Mouse (Mus musculus) kidney, embryonic 14.5 days (tissue): Measurements from ENCODE around the gene Stil. TPM values are rescaled to one million over a fixed set of nuclear protein-coding genes. Genes with fewer than 3 reads are reported as not detected.

Experiments used
- ATAC-seq: fragments of 200-750 bp; cut with Nextera tagmentation; 2 replicates; pipeline ENCODE4 v1.8.0; 2017; ENCODE audit warnings: moderate number of reproducible peaks, mild to moderate bottlenecking, moderate TSS enrichment, moderate library complexity; ENCODE audit not compliant: low FRiP score, low TSS enrichment
- H3K27ac ChIP-seq: fragments of 300-500 bp; sonication (generic); 2 replicates; pipeline ENCODE4 v1.5.1; 2014; ENCODE audit warnings: low read depth, mild to moderate bottlenecking, low read length, moderate library complexity, mixed read lengths
- H3K27me3 ChIP-seq: fragments of 300-500 bp; sonication (generic); 2 replicates; pipeline ENCODE4 v1.6.1; 2014; ENCODE audit warnings: mild to moderate bottlenecking, low read length; ENCODE audit not compliant: control insufficient read depth, insufficient read depth
- H3K36me3 ChIP-seq: fragments of 300-500 bp; sonication (generic); 2 replicates; pipeline ENCODE4 v1.6.1; 2014; ENCODE audit warnings: low read length, mixed read lengths; ENCODE audit not compliant: control insufficient read depth, insufficient read depth
- H3K4me1 ChIP-seq: fragments of 300-500 bp; sonication (generic); 2 replicates; pipeline ENCODE4 v1.6.1; 2014; ENCODE audit warnings: low read length, mixed read lengths; ENCODE audit not compliant: control insufficient read depth, insufficient read depth
- H3K4me2 ChIP-seq: fragments of 300-500 bp; sonication (generic); replicated peaks from 2 replicates; pipeline ENCODE4 v1.6.1; 2014; ENCODE audit warnings: low read depth, mild to moderate bottlenecking, low read length
- H3K4me3 ChIP-seq: fragments of 300-500 bp; sonication (generic); 2 replicates; pipeline ENCODE4 v1.5.1; 2014; ENCODE audit warnings: mild to moderate bottlenecking, low read length
- H3K9ac ChIP-seq: fragments of 300-500 bp; sonication (generic); 2 replicates; pipeline ENCODE4 v1.6.1; 2014; ENCODE audit warnings: low read depth, mild to moderate bottlenecking, low read length, moderate library complexity
- H3K9me3 ChIP-seq: fragments of 300-500 bp; sonication (generic); 2 replicates; pipeline ENCODE4 v1.6.1; 2016; ENCODE audit warnings: low read length; ENCODE audit not compliant: control insufficient read depth
- WGBS: fragments of 180-500 bp; shearing (Covaris S2); extraction: QIAGEN DNeasy Blood & Tissue Kit; methylation state at CpG from one replicate; pipeline ENCODE4 v1.1.7; 2014; 5-methylcytosine and 5-hydroxymethylcytosine counted together
- polyA plus RNA-seq: library from polyadenylated mRNA; unstranded; fragments of >200 nt; fragmentation: Nextera tagmentation; extraction: Ambion mirVana; gene quantifications from 2 replicates; pipeline ENCODE4 v1.2.1, GENCODE M21; 2014

The Stil gene
- polyA plus RNA-seq, 1 experiment from 2014 or later: 19.9 TPM

GRCm38 (mm10) chr4:114982619-114983018 is 17.3 kb upstream of the Stil start:
- Histone ChIP-seq H3K27me3 (no peaks in the 10 kb centered on the region), H3K4me1 (peaks cover 8% of the 10 kb centered on the region; the same call in 1 of the 2 replicates), H3K4me2 (no peak overlapping the region), H3K9me3 (no peaks in the 10 kb centered on the region), H3K4me3 (no peak overlapping the region), H3K9ac (no peak overlapping the region), H3K36me3 (no peaks in the 10 kb centered on the region), H3K27ac (no peak overlapping the region)
- no peak for ATAC-seq
- 80% methylated on average over 1 of the region's 1 CpGs for WGBS

GRCm38 (mm10) chr4:114983020-114983419 is 16.9 kb upstream of the Stil start:
- Histone ChIP-seq H3K4me3 (no peak overlapping the region), H3K9ac (no peak overlapping the region), H3K4me2 (no peak overlapping the region), H3K9me3 (no peaks in the 10 kb centered on the region), H3K27me3 (no peaks in the 10 kb centered on the region), H3K36me3 (no peaks in the 10 kb centered on the region), H3K4me1 (peaks cover 10% of the 10 kb centered on the region; the same call in 1 of the 2 replicates), H3K27ac (no peak overlapping the region)
- WGBS: 87% methylated on average over 1 of the region's 1 CpGs
- no peak for ATAC-seq

- H3K4me2 ChIP-seq: peak overlapping the region; percentile 57
- peak overlapping the region; percentile 83 for H3K9ac ChIP-seq
- no peaks in the 10 kb centered on the region for H3K27me3 ChIP-seq
- 1% methylated on average over 8 of the region's 8 CpGs for WGBS
- no peaks in the 10 kb centered on the region for H3K9me3 ChIP-seq
- H3K4me1 ChIP-seq: peaks cover 10% of the 10 kb centered on the region; the same call in 1 of the 2 replicates
- ATAC-seq: peak; percentile 55
- H3K4me3 ChIP-seq: peak overlapping the region; percentile 69
- peak overlapping the region; percentile 98 for H3K27ac ChIP-seq
- no peaks in the 10 kb centered on the region for H3K36me3 ChIP-seq
Measured at GRCm38 (mm10) chr4:114986211-114986590, 13.8 kb upstream of the Stil start.

- under 1% methylated on average over 78 of the region's 93 CpGs for WGBS
- Histone ChIP-seq H3K27ac (peak within 1 kb of the TSS; percentile 98), H3K27me3 (no peaks in the 10 kb centered on the region), H3K4me3 (peak within 1 kb of the TSS; percentile 69), H3K9ac (peak within 1 kb of the TSS; percentile 83), H3K36me3 (no peaks in the 10 kb centered on the region), H3K4me1 (peaks cover 10% of the 10 kb centered on the region; the same call in 1 of the 2 replicates), H3K9me3 (no peaks in the 10 kb centered on the region), H3K4me2 (peak within 1 kb of the TSS; percentile 57)
- ATAC-seq: peak; percentile 97
Measured at GRCm38 (mm10) chr4:114986591-114987432, 13.1 kb upstream of the Stil start, which contains the start of gene Cmpk1. Gene Cmpk1, minus strand, starts transcription at chr4:114987241.

GRCm38 (mm10) chr4:114994218-114994617 is 5.7 kb upstream of the Stil start:
- Histone ChIP-seq H3K36me3 (no peaks in the 10 kb centered on the region), H3K27ac (no peak overlapping the region), H3K4me1 (no peaks in the 10 kb centered on the region), H3K4me3 (no peak overlapping the region), H3K4me2 (no peak overlapping the region), H3K27me3 (no peaks in the 10 kb centered on the region), H3K9ac (no peak overlapping the region), H3K9me3 (no peaks in the 10 kb centered on the region; the same call in 1 of the 2 replicates)
- 95% methylated on average over 3 of the region's 3 CpGs for WGBS
- ATAC-seq: no peak

GRCm38 (mm10) chr4:114997051-114997450 is 2.9 kb upstream of the Stil start:
- no peaks in the 10 kb centered on the region; the same call in 1 of the 2 replicates for H3K9me3 ChIP-seq
- 46% methylated on average over 3 of the region's 3 CpGs for WGBS
- no peak for ATAC-seq

GRCm38 (mm10) chr4:114999445-114999772 is 550 bp upstream of the Stil start:
- H3K4me1 ChIP-seq: peaks cover 13% of the 10 kb centered on the region
- H3K36me3 ChIP-seq: 0 out of 2 replicates have a peak, but pooled peaks cover 6% of the 10 kb centered on the region
- 8% methylated on average over 9 of the region's 9 CpGs for WGBS
- H3K9me3 ChIP-seq: no peaks in the 10 kb centered on the region; the same call in 1 of the 2 replicates
- no peaks in the 10 kb centered on the region for H3K27me3 ChIP-seq
- peak overlapping the region; percentile 84; the same call in 1 of the 2 replicates for H3K27ac ChIP-seq
- ATAC-seq: no peak; the same call in 1 of the 2 replicates
- peak overlapping the region; percentile 58 for H3K4me2 ChIP-seq
- H3K4me3 ChIP-seq: peak overlapping the region; percentile 74
- peak overlapping the region; percentile 59 for H3K9ac ChIP-seq

More at GRCm38 (mm10) chr4:114997051-114997450, 2.9 kb upstream of the Stil start:
- peaks cover 13% of the 10 kb centered on the region for H3K4me1 ChIP-seq
- H3K27me3 ChIP-seq: no peaks in the 10 kb centered on the region
- H3K27ac ChIP-seq: no peak overlapping the region
- no peaks in the 10 kb centered on the region for H3K36me3 ChIP-seq
- H3K4me3 ChIP-seq: no peak overlapping the region
- no peak overlapping the region for H3K9ac ChIP-seq
- H3K4me2 ChIP-seq: no peak overlapping the region

GRCm38 (mm10) chr4:115000429-115000795 is 453 bp downstream of the Stil start:
- Histone ChIP-seq H3K36me3 (peaks cover 12% of the 10 kb centered on the region), H3K4me3 (peak overlapping the region; percentile 74), H3K4me2 (peak overlapping the region; percentile 53), H3K27ac (peak overlapping the region; percentile 84), H3K9ac (peak overlapping the region; percentile 72), H3K4me1 (peaks cover 13% of the 10 kb centered on the region), H3K27me3 (no peaks in the 10 kb centered on the region), H3K9me3 (no peaks in the 10 kb centered on the region; the same call in 1 of the 2 replicates)
- ATAC-seq: peak; percentile 53
- WGBS: under 1% methylated on average over 8 of the region's 8 CpGs

- Histone ChIP-seq H3K27ac (no peak overlapping the region), H3K9me3 (no peaks in the 10 kb centered on the region), H3K4me1 (no peaks in the 10 kb centered on the region), H3K4me2 (no peak overlapping the region), H3K27me3 (no peaks in the 10 kb centered on the region), H3K4me3 (no peak overlapping the region), H3K36me3 (peaks cover 62% of the 10 kb centered on the region), H3K9ac (no peak overlapping the region)
- ATAC-seq: no peak
- WGBS: 89% methylated on average over 3 of the region's 3 CpGs
Measured at GRCm38 (mm10) chr4:115014276-115014675, 14.3 kb downstream of the Stil start.
